Mouse (Mus musculus): ENCODE data around the gene Bcam. TPM values are rescaled to one million over a fixed set of nuclear protein-coding genes. Genes with fewer than 3 reads are reported as not detected.

Bcam gene
- total RNA-seq, 2 experiments from 2014 or later: 6.8 to 7.4 TPM

DNA sequence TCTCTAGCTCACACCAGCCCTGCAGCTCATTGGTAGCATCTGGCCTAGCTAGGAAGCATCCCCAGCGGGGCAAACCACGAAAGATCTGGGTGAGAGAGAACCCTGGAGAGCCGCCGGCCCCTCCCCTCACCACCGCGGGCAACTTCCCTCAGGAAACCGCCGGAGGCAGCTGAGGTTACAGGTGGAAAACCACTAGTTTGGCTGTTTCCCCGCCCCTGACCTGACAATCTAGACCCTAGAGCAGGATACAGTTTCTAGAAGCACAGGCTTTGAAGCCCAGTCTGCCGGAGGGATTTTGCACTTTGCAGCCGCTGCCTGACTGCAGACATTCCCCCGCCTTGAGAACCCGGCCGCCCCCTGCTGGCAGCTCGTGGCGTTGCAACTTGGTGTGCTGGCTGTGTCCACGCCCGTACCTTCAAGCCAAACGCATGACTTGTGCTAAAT lies 19.1 kb upstream of the Bcam start:
- DNase-seq: peak; percentile 89
- intact Hi-C loops (cut with DNase I): loop anchor here (5.0 kb wide), 1 partner anchor 38 kb away; the partner anchor contains the start of gene Nectin2

GRCm38 (mm10) chr7:19785874-19786458 lies 15.2 kb upstream of the Bcam start:
- DNase-seq: no peak
- intact Hi-C loops (cut with DNase I): loop anchor here (5.0 kb wide), 1 partner anchor 34 kb away; the partner anchor contains the start of gene Nectin2

DNA sequence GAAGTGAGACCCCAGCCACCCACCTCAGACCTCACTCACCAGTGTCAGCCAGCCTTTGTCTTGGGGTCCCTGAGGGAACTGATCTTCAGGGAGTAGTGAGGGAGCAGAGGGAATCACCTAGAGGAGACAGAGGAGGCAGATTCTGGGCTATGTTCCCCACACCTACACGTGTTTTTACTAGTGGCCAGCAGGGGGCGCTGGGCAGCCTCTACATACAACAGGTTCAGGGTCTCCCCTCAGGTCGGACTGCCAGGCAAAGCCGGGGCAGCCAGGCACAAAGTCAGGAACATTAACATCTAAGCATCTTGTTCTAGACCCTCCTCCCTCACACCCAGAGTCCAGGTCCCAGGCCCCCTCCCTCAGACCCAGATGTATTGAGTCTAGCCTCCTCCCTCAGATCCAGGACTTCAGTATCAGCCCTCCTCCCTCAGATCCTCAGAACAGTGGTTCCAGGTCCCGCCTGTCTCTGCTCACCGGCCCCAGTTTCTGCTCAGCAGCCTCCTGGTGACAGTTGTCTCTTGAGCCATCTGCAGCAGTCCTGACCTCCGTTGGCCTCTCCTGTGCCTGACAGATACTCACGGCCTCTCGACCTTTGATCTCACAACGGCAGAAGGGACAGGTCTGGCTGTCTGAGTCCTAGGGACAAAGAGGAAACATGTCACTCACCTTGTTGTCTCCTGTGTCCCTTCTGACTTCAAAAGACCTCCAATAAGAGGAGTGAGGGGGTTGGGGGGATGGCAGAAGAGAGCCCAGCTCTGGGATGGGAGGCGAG lies 14.1 kb upstream of the Bcam start:
- intact Hi-C loops (cut with DNase I): loop anchor here (5.0 kb wide), 1 partner anchor 33 kb away; the partner anchor contains the start of gene Nectin2
- DNase-seq: no peak

DNA sequence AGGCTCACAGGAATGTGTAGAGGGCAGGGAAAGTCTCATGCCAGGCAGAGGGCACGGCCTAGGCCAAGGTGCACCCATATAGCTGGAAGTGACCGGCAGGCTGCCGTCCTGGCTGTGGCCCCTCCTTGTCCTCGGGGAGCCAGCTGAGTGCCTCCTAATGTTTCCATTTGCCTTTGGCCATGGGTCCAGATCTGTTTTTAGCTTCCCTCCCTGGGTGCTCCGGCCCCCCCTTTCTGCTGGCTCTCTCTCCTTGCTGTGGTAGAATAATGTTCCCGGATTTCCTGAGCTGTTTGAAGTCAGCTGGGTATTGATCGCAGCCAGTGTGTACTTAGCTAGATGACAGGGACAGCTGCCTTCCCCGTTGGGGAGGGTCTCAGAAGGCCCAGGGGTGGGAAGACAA lies 12.8 kb upstream of the Bcam start:
- no peak for DNase-seq
- intact Hi-C loops (cut with DNase I): no loop called here

GRCm38 (mm10) chr7:19782645-19783044 lies 11.8 kb upstream of the Bcam start:
- no peak for DNase-seq
- intact Hi-C loops (cut with DNase I): no loop called here

DNA sequence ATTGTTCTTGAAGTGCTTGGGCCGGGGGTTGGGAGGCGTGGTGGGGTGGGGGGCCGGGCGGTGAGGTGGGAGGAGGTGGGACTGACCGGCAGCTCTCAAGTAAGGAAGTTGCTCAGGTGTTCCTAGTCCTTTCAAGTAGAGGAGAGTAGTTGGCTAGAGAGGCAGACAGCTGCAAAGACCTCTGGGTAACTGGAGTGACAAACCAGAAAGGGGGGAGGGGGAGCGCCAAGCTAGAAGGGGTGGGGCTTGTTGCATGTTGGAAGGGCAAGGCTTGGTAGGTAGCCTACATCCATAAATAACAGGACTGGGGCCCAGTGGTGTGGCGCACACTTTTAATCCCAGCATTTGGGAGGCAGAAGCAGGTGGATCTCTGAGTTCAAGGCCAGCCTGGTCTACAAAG lies 10.9 kb upstream of the Bcam start:
- intact Hi-C loops (cut with DNase I): no loop called here
- DNase-seq: no peak

DNA sequence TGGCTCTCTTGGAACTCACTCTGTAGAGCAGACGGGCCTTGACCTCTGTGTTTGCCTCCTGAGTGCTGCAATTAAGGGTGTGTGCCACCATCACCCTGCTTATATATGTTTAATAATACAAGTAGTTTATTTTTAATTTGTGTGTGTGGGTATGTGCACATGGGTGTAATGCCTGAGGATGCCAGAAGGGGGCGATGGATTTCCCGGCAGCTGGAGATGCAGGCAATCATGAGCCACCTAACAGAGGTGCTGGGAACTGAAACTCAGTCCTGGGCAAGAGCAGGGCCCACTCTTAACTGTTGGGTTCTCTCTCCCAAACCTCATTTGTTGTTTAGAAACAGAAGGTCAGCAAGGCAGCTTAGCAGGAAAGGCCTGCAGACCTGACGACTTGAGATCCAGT lies 9.1 kb upstream of the Bcam start:
- DNase-seq: no peak
- intact Hi-C loops (cut with DNase I): no loop called here

GRCm38 (mm10) chr7:19778645-19779044 lies 7.8 kb upstream of the Bcam start:
- no peak for DNase-seq
- intact Hi-C loops (cut with DNase I): no loop called here

GRCm38 (mm10) chr7:19777049-19777723 lies 6.4 kb upstream of the Bcam start:
- intact Hi-C loops (cut with DNase I): no loop called here
- DNase-seq: no peak

GRCm38 (mm10) chr7:19771682-19772081 lies 866 bp upstream of the Bcam start:
- intact Hi-C loops (cut with DNase I): no loop called here
- DNase-seq: no peak

DNA sequence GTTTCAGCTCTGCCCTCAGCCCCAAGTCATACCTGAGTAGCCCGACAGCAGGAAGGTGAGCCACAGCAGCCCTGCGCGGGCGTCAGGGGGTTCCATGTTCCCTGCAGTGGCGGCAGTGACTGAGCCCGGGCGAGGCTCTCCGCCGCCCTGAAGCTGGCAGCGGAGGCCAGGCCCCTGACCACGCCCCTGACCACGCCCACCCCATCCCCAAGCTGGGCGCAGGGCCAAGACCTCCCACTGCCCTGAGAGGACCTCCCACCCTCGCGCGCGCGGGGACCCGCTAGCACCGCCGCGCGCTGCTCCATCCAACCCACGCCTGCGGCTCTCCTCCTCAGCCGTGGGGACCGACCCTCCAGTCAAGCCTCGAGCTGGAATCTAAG lies 451 bp downstream of the Bcam start:
- intact Hi-C loops (cut with DNase I): no loop called here
- DNase-seq: peak; percentile 71

GRCm38 (mm10) chr7:19769434-19770374 lies 1.1 kb downstream of the Bcam start:
- intact Hi-C loops (cut with DNase I): no loop called here
- no peak for DNase-seq

DNA sequence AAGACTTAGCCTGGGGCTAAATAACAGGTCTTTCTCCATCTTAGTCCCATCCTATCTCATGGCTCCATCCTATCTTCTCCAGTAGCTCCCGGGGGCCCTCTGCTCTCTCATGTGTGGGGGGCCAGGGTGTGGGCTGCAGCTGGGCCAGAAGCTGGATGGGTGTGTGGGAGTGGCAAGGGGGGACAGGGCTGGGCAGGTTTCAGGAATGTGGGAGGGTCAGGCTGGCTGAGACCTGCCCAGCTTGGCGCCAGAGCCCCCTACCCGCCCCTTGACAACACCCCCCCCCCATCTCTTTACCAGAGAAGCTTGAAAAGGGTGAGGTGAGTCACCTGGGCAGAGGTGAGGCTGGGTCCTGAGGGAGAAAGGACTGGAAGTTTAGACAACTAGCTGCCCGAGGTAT lies 1.8 kb downstream of the Bcam start:
- intact Hi-C loops (cut with DNase I): no loop called here
- DNase-seq: no peak

- DNase-seq: no peak
- intact Hi-C loops (cut with DNase I): no loop called here
Measured at GRCm38 (mm10) chr7:19768251-19768650, 2.6 kb downstream of the Bcam start.

GRCm38 (mm10) chr7:19764581-19764980 lies 6.2 kb downstream of the Bcam start:
- intact Hi-C loops (cut with DNase I): no loop called here
- DNase-seq: no peak

DNA sequence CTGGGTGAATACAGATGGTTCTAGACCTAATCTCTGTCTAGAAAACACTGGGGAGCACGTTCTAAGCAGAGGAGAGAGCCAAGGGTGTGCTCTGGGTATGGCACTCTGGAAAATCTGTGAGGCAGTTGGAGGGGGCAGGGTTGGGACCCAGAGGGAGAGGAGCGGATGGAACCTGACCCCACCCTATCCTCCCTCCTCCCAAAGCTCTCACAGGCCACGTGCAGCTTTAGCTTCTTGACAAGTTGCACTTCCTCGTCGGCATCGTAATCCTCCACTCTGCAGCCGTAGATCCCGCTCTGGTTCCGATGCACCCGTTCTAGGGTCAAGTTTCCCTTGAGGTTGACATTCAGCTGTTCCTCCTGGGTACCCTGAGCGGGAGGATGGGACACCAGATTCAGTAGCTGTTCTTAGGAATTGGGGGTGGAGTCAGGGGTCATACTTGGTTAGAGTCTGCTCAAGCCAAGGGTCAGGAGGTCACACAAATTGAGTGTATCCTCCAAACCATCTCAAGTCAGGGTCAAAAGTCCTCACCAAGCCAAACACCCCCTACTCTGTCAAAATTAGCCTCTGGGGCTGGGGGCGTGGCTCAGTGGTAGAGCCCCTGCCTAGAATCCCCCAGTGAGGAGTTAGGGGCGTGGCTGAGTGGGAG lies 6.9 kb downstream of the Bcam start:
- intact Hi-C loops (cut with DNase I): no loop called here
- no peak for DNase-seq

GRCm38 (mm10) chr7:19762283-19762682 lies 8.5 kb downstream of the Bcam start:
- DNase-seq: no peak
- intact Hi-C loops (cut with DNase I): no loop called here

- intact Hi-C loops (cut with DNase I): no loop called here
- DNase-seq: no peak
Measured at GRCm38 (mm10) chr7:19760021-19760420, 10.8 kb downstream of the Bcam start.

DNA sequence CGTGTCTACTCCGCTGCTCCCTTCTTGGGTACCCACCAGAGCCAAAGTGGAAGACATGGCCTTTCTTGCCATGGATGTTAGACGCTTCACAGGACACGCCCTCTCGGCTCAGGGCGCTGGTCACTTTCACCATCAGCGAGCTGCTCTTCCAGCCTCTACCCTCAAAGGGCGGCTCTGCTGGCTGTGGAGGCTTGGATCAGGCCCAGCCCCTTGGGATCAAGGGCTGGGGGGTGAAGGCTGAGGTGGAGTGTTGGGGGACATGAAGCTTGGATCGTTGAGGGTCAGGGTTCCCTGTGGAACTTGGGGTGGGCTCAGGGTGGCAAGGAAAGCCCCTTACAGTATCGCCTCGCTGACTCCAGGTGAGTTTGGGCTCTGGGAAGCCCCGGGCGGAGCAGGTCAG lies 12.2 kb downstream of the Bcam start:
- DNase-seq: no peak
- intact Hi-C loops (cut with DNase I): no loop called here

Measured in left cerebral cortex, postnatal 4 days (tissue).